Mouse (Mus musculus) left cerebral cortex, adult 18-20 months (tissue): ENCODE data around the gene Smim17. TPM values are rescaled to one million over a fixed set of nuclear protein-coding genes. Genes with fewer than 3 reads are reported as not detected.
"Not testable (repeated sequence)": the region's sequence is repeated elsewhere in the genome, so short reads cannot be mapped to it uniquely, and the experiment has no call there.

Experiments used
- DNase-seq, 2 experiments: peaks; one replicate each; pipeline ENCODE4 v3.0.0; 2021 to 2022; ENCODE audit warnings: low spot score in 2 of 2, mixed read lengths in 1 of 2
- total RNA-seq, 2 experiments: library from RNA; stranded (reverse); gene quantifications; 2 replicates each; pipeline ENCODE4 v1.2.3; 2021

Gene Smim17
- total RNA-seq, 2 experiments from 2014 or later: 14.0 to 14.5 TPM

GRCm38 (mm10) chr7:6414626-6415441 is 16.3 kb downstream of the Smim17 start:
- DNase-seq: peak; percentile 26 to 29

GRCm38 (mm10) chr7:6415442-6415787 is 16.9 kb downstream of the Smim17 start:
- DNase-seq: no peak

GRCm38 (mm10) chr7:6419894-6420293 is 21.4 kb downstream of the Smim17 start:
- peak; percentile 50 to 60 for DNase-seq

- DNase-seq: no peak
Observed at GRCm38 (mm10) chr7:6429381-6429780, 30.9 kb downstream of the Smim17 start.

- DNase-seq: peak in 1 of 2 experiments; percentile 27
Observed at GRCm38 (mm10) chr7:6430342-6430741, 31.8 kb downstream of the Smim17 start.

- no peak for DNase-seq
Observed at GRCm38 (mm10) chr7:6438388-6438787, 39.9 kb downstream of the Smim17 start, which contains the start of gene Olfr1344. Gene Olfr1344 (plus strand): TSS chr7:6438688.

GRCm38 (mm10) chr7:6441173-6441572 is 42.7 kb downstream of the Smim17 start:
- DNase-seq: no peak

- no peak for DNase-seq
Observed at GRCm38 (mm10) chr7:6447771-6448170, 49.3 kb downstream of the Smim17 start.

- no peak for DNase-seq
Observed at GRCm38 (mm10) chr7:6455868-6456267, 57.4 kb downstream of the Smim17 start, which contains the start of gene Olfr1336. Gene Olfr1336 (plus strand): TSS chr7:6456168.

- DNase-seq: no peak
Observed at GRCm38 (mm10) chr7:6456399-6456798, 57.9 kb downstream of the Smim17 start.

GRCm38 (mm10) chr7:6466951-6467350 is 68.4 kb downstream of the Smim17 start, which contains the start of gene Olfr1346:
Gene Olfr1346 (plus strand): TSS chr7:6467101.
- DNase-seq: no peak

- not testable (repeated sequence) for DNase-seq
Observed at GRCm38 (mm10) chr7:6477633-6478032, 79.1 kb downstream of the Smim17 start.

Other genes starting within 250 kb of the Smim17 start
- gene Zfp787, start 242.7 kb upstream of the Smim17 start, total RNA-seq: 10 to 100 TPM; 27.0 to 27.9 TPM
- 10 to 100 TPM; 52.1 to 54.8 TPM for gene Zfp444, start 226.5 kb upstream of the Smim17 start, total RNA-seq
- not detected for gene Galp, start 201.6 kb upstream of the Smim17 start, total RNA-seq
- gene Zscan5b, start 176.4 kb upstream of the Smim17 start, total RNA-seq: not detected
- gene Epp13, start 146.0 kb upstream of the Smim17 start, total RNA-seq: not detected
- 10 to 100 TPM; 15.8 to 16.8 TPM for gene Zfp667, start 112.1 kb upstream of the Smim17 start, total RNA-seq
- 10 to 100 TPM; 10.2 to 13.1 TPM for gene Zfp583, start 67.4 kb upstream of the Smim17 start, total RNA-seq
- gene Gm3854, start 55.0 kb upstream of the Smim17 start, total RNA-seq: 1 to 10 TPM; 4.8 to 5.4 TPM
- 1 to 10 TPM; 4.1 to 5.2 TPM for gene Zfp78, start 35.4 kb upstream of the Smim17 start, total RNA-seq
- gene Zfp28, start 15.4 kb upstream of the Smim17 start, total RNA-seq: 1 to 10 TPM; 7.7 to 8.6 TPM
- under 1 TPM; 0.21 to 0.28 TPM for gene Gm20715, start 11.6 kb downstream of the Smim17 start, total RNA-seq
- gene Olfr1344, start 40.0 kb downstream of the Smim17 start, total RNA-seq: 1 to 10 TPM in 1 of 2 experiments, under 1 TPM in 1; 0.40 to 1.0 TPM
- not detected for gene Olfr1336, start 57.5 kb downstream of the Smim17 start, total RNA-seq
- not detected for gene Olfr1346, start 68.4 kb downstream of the Smim17 start, total RNA-seq
- not detected for gene Olfr5, start 88.2 kb downstream of the Smim17 start, total RNA-seq
- gene Olfr1347, start 101.0 kb downstream of the Smim17 start, total RNA-seq: not detected
- not detected for gene Olfr1348, start 110.0 kb downstream of the Smim17 start, total RNA-seq
- gene Olfr1349, start 124.2 kb downstream of the Smim17 start, total RNA-seq: not detected
- not detected for gene Olfr1350, start 166.1 kb downstream of the Smim17 start, total RNA-seq